Comparison of ENCODE assay signal across 15 mouse cellular contexts in the genomic region with DNA sequence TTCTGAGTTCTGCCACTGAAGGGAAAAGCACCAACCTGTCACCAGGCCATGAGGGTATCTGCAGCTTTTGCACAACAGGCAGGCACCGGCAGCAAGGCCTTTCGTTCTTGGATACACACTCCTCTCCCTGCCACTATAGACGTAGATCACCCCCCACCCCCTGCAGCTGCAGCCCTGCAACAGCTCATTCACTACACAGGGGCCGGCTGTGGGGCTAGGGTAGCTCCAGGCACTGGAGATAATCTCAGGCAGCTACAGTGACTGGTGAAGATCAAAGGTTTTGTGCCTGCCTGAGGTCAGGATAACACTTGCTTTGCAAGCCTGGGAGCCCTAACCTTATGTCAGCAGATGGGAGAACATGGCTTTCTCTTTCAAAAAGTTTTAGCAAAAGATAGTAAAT.
A peak's percentile ranks its signal among the peaks of the same experiment; 100 is the strongest.
DNase-seq lines count a peak whose midpoint lies in the region; ATAC-seq and TF ChIP-seq lines count a peak whose summit lies in the region.
"Had no signal": no experiment of that assay in that cellular context is flagged by ENCODE, and none has a peak within 500 bp of the region (broad histone marks: within the 10 kb centered on the region; RNA-seq: fewer than 3 reads in every experiment).

No protein-coding gene starts in this region.

- peak overlapping the region; percentile 32 for H3K4me2 ChIP-seq in heart, embryonic 12.5 days
- no peak overlapping the region for H3K4me2 ChIP-seq in lung, embryonic 16.5 days (ENCODE audit: low read depth, low read length)
- H3K4me2 ChIP-seq in intestine, embryonic 15.5 days (replicated peaks) = 0 out of 2 replicates have a peak overlapping the region, but pooled peaks have one; percentile 3
- H3K4me2 ChIP-seq in neural tube, embryonic 12.5 days (replicated peaks) = no peak overlapping the region
- H3K4me2 ChIP-seq: hindbrain, embryonic 14.5 days had no signal

- intact Hi-C loops in heart, postnatal 25 days (cut with DNase I) = no loop called here

- peak; percentile 84 for ATAC-seq in heart, embryonic 12.5 days (ENCODE audit: insufficient number of reproducible peaks, low FRiP score)
- peak; percentile 35; the same call in 1 of the 2 replicates for ATAC-seq in lung, embryonic 16.5 days (ENCODE audit: low read depth)
- peak; percentile 85 for ATAC-seq in intestine, embryonic 15.5 days
- ATAC-seq in neural tube, embryonic 12.5 days (ENCODE audit: low FRiP score, low read depth) = peak; percentile 58; the same call in 1 of the 2 replicates
- ATAC-seq: activated CD4-positive, CD25-positive, alpha-beta regulatory T cell, adult 4 months had no signal

- peak overlapping the region; percentile 55 for H3K27ac ChIP-seq in heart, embryonic 12.5 days (ENCODE audit: poor library complexity, severe bottlenecking)
- no peak overlapping the region for H3K27ac ChIP-seq in lung, embryonic 16.5 days (ENCODE audit: low read length)
- H3K27ac ChIP-seq in intestine, embryonic 15.5 days = no peak overlapping the region
- no peak overlapping the region for H3K27ac ChIP-seq in neural tube, embryonic 12.5 days
- H3K27ac ChIP-seq: gastrocnemius, adult 2 months; hindbrain, embryonic 14.5 days had no signal

- H3K36me3 ChIP-seq in heart, embryonic 12.5 days = no peaks in the 10 kb centered on the region
- H3K36me3 ChIP-seq in lung, embryonic 16.5 days (ENCODE audit: control insufficient read depth, insufficient read depth, low read length) = no peaks in the 10 kb centered on the region
- no peaks in the 10 kb centered on the region for H3K36me3 ChIP-seq in intestine, embryonic 15.5 days
- H3K36me3 ChIP-seq in neural tube, embryonic 12.5 days = no peaks in the 10 kb centered on the region

- no peak for DNase-seq in heart, postnatal 25 days (ENCODE audit: low spot score)
- DNase-seq in lung, adult 2 months = no peak
- DNase-seq in layer of hippocampus, adult 9-11 months = no peak
- no peak for DNase-seq in adipocyte (ENCODE audit: low spot score)
- DNase-seq: cerebellum, postnatal 10 days; gastrocnemius, adult 2 months; kidney, postnatal 25 days; right cerebral cortex, postnatal 14 days had no signal

- TF ChIP-seq CTCF in lung, adult 2 months (IDR thresholded peaks at IDR 0.05; ENCODE audit: insufficient read depth, low read length) = no peak

- H3K4me3 ChIP-seq in heart, embryonic 12.5 days = no peak overlapping the region
- H3K4me3 ChIP-seq in lung, embryonic 16.5 days (ENCODE audit: low read length) = no peak overlapping the region
- H3K4me3 ChIP-seq in lung, adult 2 months (replicated peaks; ENCODE audit: extremely low read depth, low read depth, low read length) = no peak overlapping the region
- no peak overlapping the region for H3K4me3 ChIP-seq in intestine, embryonic 15.5 days (replicated peaks)
- no peak overlapping the region for H3K4me3 ChIP-seq in neural tube, embryonic 12.5 days
- H3K4me3 ChIP-seq: erythroblast, embryonic 14.5 days; gastrocnemius, adult 2 months had no signal

- 3% methylated on average over 4 of the region's 4 CpGs for WGBS in heart, embryonic 12.5 days
- WGBS in lung, embryonic 16.5 days = 2% methylated on average over 4 of the region's 4 CpGs
- 43% methylated on average over 4 of the region's 4 CpGs for WGBS in lung, adult 2 months
- 9% methylated on average over 4 of the region's 4 CpGs for WGBS in intestine, embryonic 15.5 days
- WGBS in neural tube, embryonic 12.5 days = under 1% methylated on average over 4 of the region's 4 CpGs

- H3K9ac ChIP-seq in heart, embryonic 12.5 days = no peak overlapping the region
- peak overlapping the region; percentile 28; the same call in 1 of the 2 replicates for H3K9ac ChIP-seq in lung, embryonic 16.5 days (ENCODE audit: low read length)
- H3K9ac ChIP-seq in intestine, embryonic 15.5 days = no peak overlapping the region
- no peak overlapping the region for H3K9ac ChIP-seq in neural tube, embryonic 12.5 days
- H3K9ac ChIP-seq: hindbrain, embryonic 14.5 days had no signal

- H3K4me1 ChIP-seq in heart, embryonic 12.5 days (replicated peaks) = peaks cover 16% of the 10 kb centered on the region
- H3K4me1 ChIP-seq in lung, embryonic 16.5 days (replicated peaks; ENCODE audit: control insufficient read depth, insufficient read depth, low read length) = peaks cover 7% of the 10 kb centered on the region; the same call in 1 of the 2 replicates
- peaks cover 6% of the 10 kb centered on the region for H3K4me1 ChIP-seq in lung, adult 2 months (ENCODE audit: control insufficient read depth, insufficient read depth, low read length)
- H3K4me1 ChIP-seq in intestine, embryonic 15.5 days (replicated peaks) = no peaks in the 10 kb centered on the region
- H3K4me1 ChIP-seq in neural tube, embryonic 12.5 days = peaks cover 5% of the 10 kb centered on the region

- H3K27me3 ChIP-seq in heart, embryonic 12.5 days (replicated peaks) = no peaks in the 10 kb centered on the region
- no peaks in the 10 kb centered on the region for H3K27me3 ChIP-seq in lung, embryonic 16.5 days (ENCODE audit: control insufficient read depth, insufficient read depth, low read depth, low read length)
- H3K27me3 ChIP-seq in intestine, embryonic 15.5 days (replicated peaks) = no peaks in the 10 kb centered on the region
- no peaks in the 10 kb centered on the region for H3K27me3 ChIP-seq in neural tube, embryonic 12.5 days (replicated peaks)

- TF ChIP-seq POLR2A in lung, adult 2 months (IDR thresholded peaks at IDR 0.05; ENCODE audit: borderline replicate concordance, extremely low read depth, low read depth, low read length) = no peak

- H3K9me3 ChIP-seq in heart, embryonic 12.5 days (replicated peaks) = no peaks in the 10 kb centered on the region
- H3K9me3 ChIP-seq in lung, embryonic 16.5 days (ENCODE audit: control insufficient read depth, low read length) = no peaks in the 10 kb centered on the region
- no peaks in the 10 kb centered on the region for H3K9me3 ChIP-seq in intestine, embryonic 15.5 days
- H3K9me3 ChIP-seq in neural tube, embryonic 12.5 days = no peaks in the 10 kb centered on the region

Comparison
In these comparisons a context has a peak if more than half of its experiments do, and no peak if none do; other contexts are left out.
1. ATAC-seq: peak in every context shown above with its lines; median percentile 85 in intestine, embryonic 15.5 days; 84 in heart, embryonic 12.5 days; 58 in neural tube, embryonic 12.5 days; 35 in lung, embryonic 16.5 days.
2. H3K4me2 ChIP-seq: peak in heart, embryonic 12.5 days (single experiment) and intestine, embryonic 15.5 days (single experiment); none in lung, embryonic 16.5 days (single experiment) and neural tube, embryonic 12.5 days (single experiment).